ENCODE assay signal across 8 mouse cellular contexts in the genomic region with DNA sequence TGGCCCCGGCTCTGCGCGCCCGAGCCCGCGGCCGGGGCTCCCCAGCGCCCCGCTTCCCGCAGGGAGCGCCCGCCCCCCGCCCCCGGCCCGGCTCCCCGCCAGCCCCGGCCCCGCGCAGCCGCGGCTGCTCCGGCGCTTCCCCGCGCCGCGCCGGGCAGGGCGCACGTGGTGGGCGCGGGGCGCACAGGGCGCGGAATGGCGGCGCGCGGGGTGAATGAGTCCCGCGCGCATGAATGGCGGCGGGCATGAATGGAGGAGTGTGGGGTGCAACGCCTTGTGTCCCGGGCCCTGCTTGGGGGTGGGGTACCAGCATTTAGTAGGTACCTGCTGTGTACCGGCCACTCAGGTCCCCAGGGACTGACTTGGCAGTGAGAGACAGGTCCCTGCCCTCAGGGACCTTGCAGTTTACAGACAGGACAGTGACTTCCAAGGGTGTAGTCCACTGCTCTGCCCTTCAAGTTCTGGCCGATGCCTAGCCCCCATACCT. TPM values are rescaled to one million over a fixed set of nuclear protein-coding genes. Genes with fewer than 3 reads are reported as not detected.
DNase-seq lines count a peak whose midpoint lies in the region; ATAC-seq and TF ChIP-seq lines count a peak whose summit lies in the region.

A gene (minus strand): TSS at position 51 of the 487 bp plus-strand sequence.

- peaks cover 21% of the 10 kb centered on the region for H3K4me1 ChIP-seq in forebrain, embryonic 13.5 days
- H3K4me1 ChIP-seq in limb, embryonic 10.5 days, result peaks cover 30% of the 10 kb centered on the region
- peaks cover 29% of the 10 kb centered on the region for H3K4me1 ChIP-seq in olfactory bulb, adult 2 months (ENCODE audit: control insufficient read depth, insufficient read depth, low read length)

- peak within 1 kb of the TSS; percentile 54 for H3K4me3 ChIP-seq in forebrain, embryonic 13.5 days
- H3K4me3 ChIP-seq in limb, embryonic 10.5 days, result peak within 1 kb of the TSS; percentile 63
- H3K4me3 ChIP-seq in olfactory bulb, adult 2 months (ENCODE audit: insufficient read depth, low read depth, low read length), result peak within 1 kb of the TSS; percentile 50

- H3K36me3 ChIP-seq in forebrain, embryonic 13.5 days (ENCODE audit: poor library complexity, severe bottlenecking), result no peaks in the 10 kb centered on the region
- H3K36me3 ChIP-seq in limb, embryonic 10.5 days, result no peaks in the 10 kb centered on the region

- peak within 1 kb of the TSS; percentile 83 for H3K4me2 ChIP-seq in forebrain, embryonic 13.5 days

- ATAC-seq in forebrain, embryonic 13.5 days, result peak; percentile 61

- TF ChIP-seq CTCF in olfactory bulb, adult 2 months (IDR thresholded peaks at IDR 0.05; ENCODE audit: insufficient read depth, low read depth, low read length), result no peak

- 0 out of 2 replicates have a peak, but pooled peaks cover 9% of the 10 kb centered on the region for H3K27me3 ChIP-seq in forebrain, embryonic 13.5 days
- peaks cover 29% of the 10 kb centered on the region for H3K27me3 ChIP-seq in limb, embryonic 10.5 days (ENCODE audit: low read depth, poor library complexity, severe bottlenecking)

- TF ChIP-seq POLR2A in olfactory bulb, adult 2 months (IDR thresholded peaks at IDR 0.05; ENCODE audit: insufficient read depth, low read depth, low read length), result peak; percentile 6; the same call in 1 of the 2 replicates

- 2% methylated on average over 25 of the region's 48 CpGs for WGBS in forebrain, embryonic 13.5 days
- WGBS in limb, embryonic 10.5 days, result 3% methylated on average over 39 of the region's 48 CpGs
- 11% methylated on average over 48 of the region's 48 CpGs for WGBS in olfactory bulb, adult 2 months

- no peak for DNase-seq in layer of hippocampus, adult 18-20 months (ENCODE audit: low spot score in 2 of 2)
- no peak for DNase-seq in layer of hippocampus, adult 9-11 months
- DNase-seq in R1 (ENCODE audit: low read depth, low spot score), result peak; percentile 33
- peak; percentile 53 for DNase-seq in limb, embryonic 10.5 days (ENCODE audit: low spot score)
- no peak for DNase-seq in urinary bladder, postnatal 14 days (ENCODE audit: low spot score)
- DNase-seq in frontal cortex, postnatal 25 days (ENCODE audit: low spot score in 2 of 2), result no peak

- peak within 1 kb of the TSS; percentile 81 for H3K9ac ChIP-seq in forebrain, embryonic 13.5 days

- H3K9me3 ChIP-seq in forebrain, embryonic 13.5 days (replicated peaks), result no peaks in the 10 kb centered on the region
- no peaks in the 10 kb centered on the region for H3K9me3 ChIP-seq in limb, embryonic 10.5 days (replicated peaks)

- no peak within 1 kb of the TSS for H3K27ac ChIP-seq in forebrain, embryonic 13.5 days
- peak within 1 kb of the TSS; percentile 91 for H3K27ac ChIP-seq in limb, embryonic 10.5 days
- peak within 1 kb of the TSS; percentile 57 for H3K27ac ChIP-seq in olfactory bulb, adult 2 months (ENCODE audit: insufficient read depth, low read depth, low read length)

RNA-seq across cellular contexts. Expression of the gene that starts here (rescaled TPM):
- total RNA-seq in layer of hippocampus, adult 18-20 months (2021), result 100 to 1,000 TPM; 133 to 144 TPM
- 8.3 and 9.0 TPM in 2 replicates for polyA plus RNA-seq in forebrain, embryonic 13.5 days (2015; fragmentation: Nextera tagmentation; extraction: Ambion mirVana)
- polyA plus RNA-seq in limb, embryonic 10.5 days (2016; fragmentation: Nextera tagmentation; extraction: Ambion mirVana), result 2.3 and 2.5 TPM in 2 replicates
- not detected in 2 replicates for polyA plus RNA-seq in olfactory bulb, adult 2 months (2012; ENCODE audit: insufficient read depth, insufficient read length, low replicate concordance, missing spikeins)

Comparison
In these comparisons a context has a peak if more than half of its experiments do, and no peak if none do; other contexts are left out.
1. DNase-seq: peak in R1 (single experiment) and limb, embryonic 10.5 days (single experiment); none in layer of hippocampus, adult 18-20 months (0 of 2), layer of hippocampus, adult 9-11 months (single experiment), urinary bladder, postnatal 14 days (single experiment) and frontal cortex, postnatal 25 days (0 of 2).
2. Peak in every context shown above with its lines, with median percentiles within 50 percentile points of each other: H3K4me3 ChIP-seq.